Mouse (Mus musculus): ENCODE results near the gene Fbxl13. TPM values are rescaled to one million over a fixed set of nuclear protein-coding genes. Genes with fewer than 3 reads are reported as not detected.
"Not testable (repeated sequence)": the region's sequence is repeated elsewhere in the genome, so short reads cannot be mapped to it uniquely, and the experiment has no call there.

Fbxl13 gene
- polyA plus RNA-seq, 1 experiment from 2014 or later, result 0.18 TPM

GRCm38 (mm10) chr5:21644891-21645438, 469 bp downstream of the Fbxl13 start:
- Histone ChIP-seq H3K4me2 (ENCODE audit: low read length) (peak overlapping the region; percentile 83), H3K27ac (ENCODE audit: low read depth, low read length) (peak overlapping the region; percentile 49; the same call in 1 of the 2 replicates), H3K4me3 (ENCODE audit: low read depth, low read length) (peak overlapping the region; percentile 82), H3K27me3 (replicated peaks; ENCODE audit: control insufficient read depth, insufficient read depth, low read length) (no peaks in the 10 kb centered on the region), H3K4me1 (ENCODE audit: control insufficient read depth, insufficient read depth, low read length) (peaks cover 9% of the 10 kb centered on the region), H3K36me3 (ENCODE audit: control insufficient read depth, insufficient read depth, low read length) (peaks cover 20% of the 10 kb centered on the region), H3K9me3 (replicated peaks; ENCODE audit: control insufficient read depth, low read length) (no peaks in the 10 kb centered on the region), H3K9ac (ENCODE audit: low read length) (peak overlapping the region; percentile 44; the same call in 1 of the 2 replicates)
- no peak for DNase-seq (ENCODE audit: low spot score)
- ATAC-seq, result peak; percentile 10
- WGBS, result 15% methylated on average over 14 of the region's 14 CpGs

GRCm38 (mm10) chr5:21643606-21644005, 1.8 kb downstream of the Fbxl13 start:
- 35% methylated on average over 1 of the region's 1 CpGs for WGBS
- ATAC-seq, result no peak
- DNase-seq (ENCODE audit: low spot score), result no peak

GRCm38 (mm10) chr5:21640961-21641360, 4.5 kb downstream of the Fbxl13 start:
- Histone ChIP-seq H3K9me3 (replicated peaks; ENCODE audit: control insufficient read depth, low read length) (no peaks in the 10 kb centered on the region), H3K27ac (ENCODE audit: low read depth, low read length) (no peak overlapping the region), H3K4me2 (ENCODE audit: low read length) (no peak overlapping the region), H3K9ac (ENCODE audit: low read length) (no peak overlapping the region), H3K36me3 (ENCODE audit: control insufficient read depth, insufficient read depth, low read length) (no peaks in the 10 kb centered on the region), H3K4me1 (ENCODE audit: control insufficient read depth, insufficient read depth, low read length) (no peaks in the 10 kb centered on the region), H3K27me3 (replicated peaks; ENCODE audit: control insufficient read depth, insufficient read depth, low read length) (no peaks in the 10 kb centered on the region), H3K4me3 (ENCODE audit: low read depth, low read length) (no peak overlapping the region)
- 4% methylated on average over 1 of the region's 1 CpGs for WGBS
- ATAC-seq, result no peak
- peak; percentile 68 for DNase-seq (ENCODE audit: low spot score)

More at GRCm38 (mm10) chr5:21643606-21644005, 1.8 kb downstream of the Fbxl13 start:
- H3K9me3 ChIP-seq (replicated peaks; ENCODE audit: control insufficient read depth, low read length), result no peaks in the 10 kb centered on the region
- H3K27me3 ChIP-seq (replicated peaks; ENCODE audit: control insufficient read depth, insufficient read depth, low read length), result no peaks in the 10 kb centered on the region
- H3K4me1 ChIP-seq (ENCODE audit: control insufficient read depth, insufficient read depth, low read length), result peaks cover 9% of the 10 kb centered on the region
- H3K27ac ChIP-seq (ENCODE audit: low read depth, low read length), result no peak overlapping the region
- no peak overlapping the region for H3K4me3 ChIP-seq (ENCODE audit: low read depth, low read length)
- H3K36me3 ChIP-seq (ENCODE audit: control insufficient read depth, insufficient read depth, low read length), result peaks cover 6% of the 10 kb centered on the region
- no peak overlapping the region for H3K4me2 ChIP-seq (ENCODE audit: low read length)
- H3K9ac ChIP-seq (ENCODE audit: low read length), result no peak overlapping the region

- H3K4me1 ChIP-seq (ENCODE audit: control insufficient read depth, insufficient read depth, low read length), result no peaks in the 10 kb centered on the region
- no peaks in the 10 kb centered on the region for H3K9me3 ChIP-seq (replicated peaks; ENCODE audit: control insufficient read depth, low read length)
- H3K27me3 ChIP-seq (replicated peaks; ENCODE audit: control insufficient read depth, insufficient read depth, low read length), result no peaks in the 10 kb centered on the region
- H3K4me2 ChIP-seq (ENCODE audit: low read length), result no peak overlapping the region
- no peak overlapping the region for H3K4me3 ChIP-seq (ENCODE audit: low read depth, low read length)
- H3K36me3 ChIP-seq (ENCODE audit: control insufficient read depth, insufficient read depth, low read length), result no peaks in the 10 kb centered on the region
- no peak overlapping the region for H3K9ac ChIP-seq (ENCODE audit: low read length)
- DNase-seq (ENCODE audit: low spot score) (no peak), ATAC-seq (no peak)
- H3K27ac ChIP-seq (ENCODE audit: low read depth, low read length), result no peak overlapping the region
Observed at GRCm38 (mm10) chr5:21625916-21626315, 19.5 kb downstream of the Fbxl13 start.

- 75% methylated on average over 3 of the region's 3 CpGs for WGBS
- no peak for ATAC-seq
- DNase-seq (ENCODE audit: low spot score), result no peak
Observed at GRCm38 (mm10) chr5:21616450-21617009, 28.9 kb downstream of the Fbxl13 start.

GRCm38 (mm10) chr5:21614299-21614698, 31.1 kb downstream of the Fbxl13 start:
- H3K9me3 ChIP-seq (replicated peaks; ENCODE audit: control insufficient read depth, low read length); H3K4me3 ChIP-seq (ENCODE audit: low read depth, low read length); ATAC-seq; DNase-seq (ENCODE audit: low spot score); H3K9ac ChIP-seq (ENCODE audit: low read length); H3K27ac ChIP-seq (ENCODE audit: low read depth, low read length); H3K27me3 ChIP-seq (replicated peaks; ENCODE audit: control insufficient read depth, insufficient read depth, low read length); H3K4me2 ChIP-seq (ENCODE audit: low read length); H3K36me3 ChIP-seq (ENCODE audit: control insufficient read depth, insufficient read depth, low read length); H3K4me1 ChIP-seq (ENCODE audit: control insufficient read depth, insufficient read depth, low read length): not testable (repeated sequence)
- 96% methylated on average over 11 of the region's 11 CpGs for WGBS

More at GRCm38 (mm10) chr5:21616450-21617009, 28.9 kb downstream of the Fbxl13 start:
- Histone ChIP-seq H3K9ac (ENCODE audit: low read length) (no peak overlapping the region), H3K4me1 (ENCODE audit: control insufficient read depth, insufficient read depth, low read length) (no peaks in the 10 kb centered on the region), H3K4me2 (ENCODE audit: low read length) (no peak overlapping the region), H3K36me3 (ENCODE audit: control insufficient read depth, insufficient read depth, low read length) (no peaks in the 10 kb centered on the region), H3K4me3 (ENCODE audit: low read depth, low read length) (no peak overlapping the region), H3K27me3 (replicated peaks; ENCODE audit: control insufficient read depth, insufficient read depth, low read length) (no peaks in the 10 kb centered on the region), H3K9me3 (replicated peaks; ENCODE audit: control insufficient read depth, low read length) (no peaks in the 10 kb centered on the region), H3K27ac (ENCODE audit: low read depth, low read length) (no peak overlapping the region)

- H3K9me3 ChIP-seq (replicated peaks; ENCODE audit: control insufficient read depth, low read length), result no peaks in the 10 kb centered on the region
- DNase-seq (ENCODE audit: low spot score) (no peak), ATAC-seq (no peak)
- H3K27ac ChIP-seq (ENCODE audit: low read depth, low read length), result no peak overlapping the region
- no peak overlapping the region for H3K4me2 ChIP-seq (ENCODE audit: low read length)
- H3K9ac ChIP-seq (ENCODE audit: low read length), result no peak overlapping the region
- 77% methylated on average over 3 of the region's 3 CpGs for WGBS
- H3K4me3 ChIP-seq (ENCODE audit: low read depth, low read length), result no peak overlapping the region
- H3K36me3 ChIP-seq (ENCODE audit: control insufficient read depth, insufficient read depth, low read length), result no peaks in the 10 kb centered on the region
- no peaks in the 10 kb centered on the region for H3K27me3 ChIP-seq (replicated peaks; ENCODE audit: control insufficient read depth, insufficient read depth, low read length)
- no peaks in the 10 kb centered on the region for H3K4me1 ChIP-seq (ENCODE audit: control insufficient read depth, insufficient read depth, low read length)
Observed at GRCm38 (mm10) chr5:21610996-21611395, 34.4 kb downstream of the Fbxl13 start.

GRCm38 (mm10) chr5:21608311-21609304, 36.8 kb downstream of the Fbxl13 start:
- ATAC-seq (peak; percentile 67; the same call in 1 of the 2 replicates), DNase-seq (ENCODE audit: low spot score) (peak; percentile 70)
- Histone ChIP-seq H3K4me1 (ENCODE audit: control insufficient read depth, insufficient read depth, low read length) (no peaks in the 10 kb centered on the region), H3K27ac (ENCODE audit: low read depth, low read length) (peak overlapping the region; percentile 78; the same call in 1 of the 2 replicates), H3K36me3 (ENCODE audit: control insufficient read depth, insufficient read depth, low read length) (no peaks in the 10 kb centered on the region), H3K4me3 (ENCODE audit: low read depth, low read length) (no peak overlapping the region), H3K9ac (ENCODE audit: low read length) (no peak overlapping the region), H3K27me3 (replicated peaks; ENCODE audit: control insufficient read depth, insufficient read depth, low read length) (no peaks in the 10 kb centered on the region), H3K4me2 (ENCODE audit: low read length) (no peak overlapping the region), H3K9me3 (replicated peaks; ENCODE audit: control insufficient read depth, low read length) (no peaks in the 10 kb centered on the region)
- 72% methylated on average over 12 of the region's 12 CpGs for WGBS
